Mouse (Mus musculus) C2C12 (cell line): Measurements from ENCODE around the gene Prss57.

Experiments
- CEBPB ChIP-seq: IDR thresholded peaks from one replicate; pipeline ENCODE4 v1.6.1; 2011; ENCODE audit warnings: low read depth, mild to moderate bottlenecking, control low read depth, moderate library complexity
- CTCF ChIP-seq: IDR thresholded peaks from one replicate; pipeline ENCODE4 v1.5.1; 2011; ENCODE audit not compliant: control insufficient read depth, insufficient read depth, insufficient read length
- FOSL1 ChIP-seq: IDR thresholded peaks from one replicate; pipeline ENCODE4 v1.8.0; 2011; ENCODE audit warnings: mild to moderate bottlenecking, low read length; ENCODE audit not compliant: poor library complexity, insufficient read depth, severe bottlenecking
- MAX ChIP-seq: IDR thresholded peaks from one replicate; pipeline ENCODE4 v1.6.1; 2011; ENCODE audit warnings: mild to moderate bottlenecking, control low read depth
- MYOD1 ChIP-seq: IDR thresholded peaks from one replicate; pipeline ENCODE4 v1.6.1; 2011; ENCODE audit warnings: low read depth; ENCODE audit not compliant: control insufficient read depth, insufficient read length
- MYOG ChIP-seq: IDR thresholded peaks from one replicate; pipeline ENCODE4 v1.6.1; 2011; ENCODE audit not compliant: control insufficient read depth, insufficient read length; ENCODE audit errors: extremely low read depth
- USF1 ChIP-seq: IDR thresholded peaks from one replicate; pipeline ENCODE4 v1.6.1; 2011; ENCODE audit warnings: low read depth, mild to moderate bottlenecking, control low read depth, moderate library complexity

GRCm38 (mm10) chr10:79754856-79755516 lies 35.8 kb downstream of the Prss57 start, which contains the start of gene Fgf22:
- TF ChIP-seq CTCF: no peak
- TF ChIP-seq MAX: no peak
- no peak for TF ChIP-seq USF1
- TF ChIP-seq MYOD1: no peak
- TF ChIP-seq MYOG: no peak
- TF ChIP-seq CEBPB: no peak
- TF ChIP-seq FOSL1: no peak
